Mouse (Mus musculus) intestine, embryonic 14.5 days (tissue): ENCODE data around the gene Celf2. TPM values are rescaled to one million over a fixed set of nuclear protein-coding genes. Genes with fewer than 3 reads are reported as not detected.

ENCODE experiments used
- ATAC-seq: fragments of 200-750 bp; cut with Nextera tagmentation; replicated peaks from 2 replicates; pipeline ENCODE4 v1.8.0; 2017; ENCODE audit warnings: low read depth, moderate number of reproducible peaks, moderate TSS enrichment, moderate library complexity; ENCODE audit not compliant: low FRiP score, low TSS enrichment
- DNase-seq: peaks from one replicate; pipeline ENCODE4 v3.0.0-alpha.2; 2018; ENCODE audit warnings: low spot score
- H3K27ac ChIP-seq: fragments of 300-500 bp; sonication (generic); 2 replicates; pipeline ENCODE4 v1.5.1; 2014; ENCODE audit warnings: low read depth, mild to moderate bottlenecking, control low read depth
- H3K27me3 ChIP-seq: fragments of 300-500 bp; sonication (generic); replicated peaks from 2 replicates; pipeline ENCODE4 v1.6.1; 2014; ENCODE audit warnings: low read length, control low read depth; ENCODE audit not compliant: control insufficient read depth, insufficient read depth
- H3K36me3 ChIP-seq: fragments of 300-500 bp; sonication (generic); 2 replicates; pipeline ENCODE4 v1.6.1; 2014; ENCODE audit warnings: low read length, control low read depth; ENCODE audit not compliant: control insufficient read depth, insufficient read depth
- H3K4me1 ChIP-seq: fragments of 300-500 bp; sonication (generic); replicated peaks from 2 replicates; pipeline ENCODE4 v1.6.1; 2014; ENCODE audit warnings: low read length, control low read depth, mixed read lengths; ENCODE audit not compliant: control insufficient read depth, insufficient read depth
- H3K4me2 ChIP-seq: fragments of 300-500 bp; sonication (generic); 2 replicates; pipeline ENCODE4 v1.6.1; 2014; ENCODE audit warnings: low read length
- H3K4me3 ChIP-seq: fragments of 300-500 bp; sonication (generic); 2 replicates; pipeline ENCODE4 v1.5.1; 2014; ENCODE audit warnings: low read depth, low read length, control low read depth, mixed read lengths
- H3K9ac ChIP-seq: fragments of 300-500 bp; sonication (generic); 2 replicates; pipeline ENCODE4 v1.6.1; 2014; ENCODE audit warnings: mild to moderate bottlenecking, low read length
- H3K9me3 ChIP-seq: fragments of 300-500 bp; sonication (generic); 2 replicates; pipeline ENCODE4 v1.6.1; 2016; ENCODE audit warnings: low read length, control low read depth; ENCODE audit not compliant: control insufficient read depth
- WGBS: fragments of 180-500 bp; shearing (Covaris S2); extraction: QIAGEN DNeasy Blood & Tissue Kit; methylation state at CpG from one replicate; pipeline ENCODE4 v1.1.7; 2014; 5-methylcytosine and 5-hydroxymethylcytosine counted together
- polyA plus RNA-seq: library from polyadenylated mRNA; unstranded; fragments of >200 nt; fragmentation: Nextera tagmentation; extraction: Ambion mirVana; gene quantifications from 2 replicates; pipeline ENCODE4 v1.2.1, GENCODE M21; 2014

The Celf2 gene
- polyA plus RNA-seq, 1 experiment from 2014 or later, result 53.5 TPM

DNA sequence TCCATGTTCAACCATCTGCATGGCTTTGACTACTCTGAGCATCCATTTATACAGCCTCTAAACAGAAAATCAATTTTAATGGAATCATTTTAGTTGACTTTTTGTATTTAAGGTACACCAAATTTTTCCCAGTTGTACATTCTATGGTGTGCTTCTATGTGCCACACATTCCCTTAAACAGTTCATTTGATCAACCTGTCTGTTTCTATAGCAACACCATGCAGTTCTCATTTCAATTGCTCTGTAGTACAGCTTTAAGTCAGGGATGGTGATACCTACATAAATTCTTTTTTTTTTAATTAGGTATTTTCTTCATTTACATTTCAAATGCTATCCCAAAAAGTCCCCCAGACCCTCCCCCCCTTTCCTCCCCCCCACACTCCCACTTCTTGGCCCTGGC lies 831.9 kb downstream of the Celf2 start:
- H3K9me3 ChIP-seq, result no peaks in the 10 kb centered on the region
- H3K36me3 ChIP-seq, result no peaks in the 10 kb centered on the region
- ATAC-seq (no peak), DNase-seq (no peak)
- no peak overlapping the region for H3K4me2 ChIP-seq
- no peak overlapping the region for H3K27ac ChIP-seq
- H3K4me3 ChIP-seq, result no peak overlapping the region
- no peak overlapping the region for H3K9ac ChIP-seq
- no peaks in the 10 kb centered on the region for H3K27me3 ChIP-seq
- no peaks in the 10 kb centered on the region for H3K4me1 ChIP-seq

DNA sequence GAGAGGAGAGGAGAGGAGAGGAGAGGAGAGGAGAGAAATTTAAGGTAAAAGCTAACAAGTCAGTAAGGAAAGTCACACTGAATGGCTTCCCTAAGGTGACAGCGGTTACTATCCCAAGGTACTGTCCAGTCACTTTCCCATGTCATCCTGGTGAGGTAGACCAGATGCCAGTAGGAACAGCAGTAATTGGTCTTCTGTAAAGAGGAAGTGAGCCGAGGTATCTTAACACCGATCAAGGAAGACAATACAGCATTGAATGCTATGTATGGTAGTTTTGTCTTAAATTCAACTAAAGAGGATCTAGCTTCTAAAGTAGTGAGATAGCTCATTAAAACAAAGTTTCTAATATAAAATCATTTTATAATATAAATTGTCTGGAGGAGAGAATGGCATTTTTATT lies 835.0 kb downstream of the Celf2 start:
- DNase-seq, result no peak
- 83% methylated on average over 3 of the region's 3 CpGs for WGBS
- Histone ChIP-seq H3K4me2 (no peak overlapping the region), H3K9ac (no peak overlapping the region), H3K4me3 (no peak overlapping the region), H3K27me3 (no peaks in the 10 kb centered on the region), H3K4me1 (no peaks in the 10 kb centered on the region), H3K9me3 (no peaks in the 10 kb centered on the region), H3K27ac (no peak overlapping the region), H3K36me3 (no peaks in the 10 kb centered on the region)
- no peak for ATAC-seq

DNA sequence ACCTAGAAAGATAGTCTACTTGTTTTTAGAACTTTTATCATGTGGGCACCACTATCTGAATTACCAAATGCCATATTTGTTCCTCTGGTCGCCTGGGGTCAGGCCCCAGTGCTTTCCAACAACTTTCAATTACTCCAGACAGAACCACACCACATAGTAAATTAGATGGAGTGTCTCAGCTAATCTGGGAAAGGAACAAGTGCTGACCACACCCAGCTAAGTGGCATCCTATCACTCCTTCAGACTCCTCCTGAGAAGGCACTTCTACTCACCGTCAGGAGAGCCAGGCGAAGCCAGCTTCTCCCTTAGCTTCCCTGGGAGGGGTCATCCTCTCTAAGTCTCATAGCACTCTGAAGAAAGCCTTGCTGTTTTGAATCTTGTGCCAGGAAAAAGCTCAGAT lies 835.9 kb downstream of the Celf2 start:
- H3K27me3 ChIP-seq, result no peaks in the 10 kb centered on the region
- no peaks in the 10 kb centered on the region for H3K36me3 ChIP-seq
- H3K4me3 ChIP-seq, result no peak overlapping the region
- no peak for DNase-seq
- no peak overlapping the region for H3K9ac ChIP-seq
- 80% methylated on average over 3 of the region's 3 CpGs for WGBS
- no peak for ATAC-seq
- no peak overlapping the region for H3K27ac ChIP-seq
- H3K4me2 ChIP-seq, result no peak overlapping the region
- H3K4me1 ChIP-seq, result no peaks in the 10 kb centered on the region
- no peaks in the 10 kb centered on the region for H3K9me3 ChIP-seq

DNA sequence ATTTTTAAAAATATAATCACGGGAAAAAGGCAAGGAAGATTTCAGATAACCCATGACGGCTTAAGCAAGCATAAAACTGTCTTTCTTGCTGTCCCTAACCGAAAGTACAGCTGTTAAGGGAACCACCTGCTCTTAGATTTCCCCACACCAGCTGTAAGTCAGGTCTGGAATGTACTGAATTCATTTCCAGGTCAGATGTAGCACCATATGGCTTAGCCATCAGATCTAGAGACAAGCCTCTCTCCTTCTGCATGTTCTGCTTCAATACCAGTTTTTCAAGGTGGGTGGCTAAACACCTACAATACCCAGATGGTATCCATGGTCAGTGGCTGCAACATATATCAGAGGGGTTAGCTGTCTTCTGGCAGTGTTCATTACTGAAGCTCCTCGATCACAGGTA lies 841.8 kb downstream of the Celf2 start:
- H3K4me2 ChIP-seq, result no peak overlapping the region
- no peaks in the 10 kb centered on the region for H3K27me3 ChIP-seq
- H3K27ac ChIP-seq, result no peak overlapping the region
- H3K4me3 ChIP-seq, result no peak overlapping the region
- no peak overlapping the region for H3K9ac ChIP-seq
- ATAC-seq (no peak), DNase-seq (no peak)
- no peaks in the 10 kb centered on the region for H3K9me3 ChIP-seq
- no peaks in the 10 kb centered on the region for H3K4me1 ChIP-seq
- 66% methylated on average over 4 of the region's 4 CpGs for whole genome bisulfite sequencing
- H3K36me3 ChIP-seq, result no peaks in the 10 kb centered on the region

DNA sequence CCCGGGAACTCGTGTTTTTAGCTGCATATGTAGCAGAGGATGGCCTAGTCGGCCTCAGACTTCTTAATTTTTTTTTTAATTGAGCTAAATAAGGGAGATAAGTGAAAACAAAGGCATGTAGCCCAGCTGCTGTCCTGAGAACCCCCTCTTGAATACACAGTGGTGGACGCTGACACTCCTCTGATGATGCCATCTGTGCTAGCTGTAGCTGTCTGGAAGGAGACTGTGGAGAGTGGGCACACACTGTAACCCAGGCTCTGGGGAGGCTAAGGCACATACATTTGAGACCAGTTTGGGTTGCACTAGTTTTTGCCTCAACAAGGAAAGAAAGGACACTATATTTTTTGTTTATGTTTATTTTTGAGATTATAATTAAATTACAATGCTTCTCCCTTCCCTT lies 849.5 kb downstream of the Celf2 start:
- Histone ChIP-seq H3K4me2 (no peak overlapping the region), H3K4me3 (no peak overlapping the region), H3K36me3 (no peaks in the 10 kb centered on the region), H3K4me1 (no peaks in the 10 kb centered on the region), H3K27ac (no peak overlapping the region), H3K9me3 (no peaks in the 10 kb centered on the region), H3K9ac (no peak overlapping the region), H3K27me3 (no peaks in the 10 kb centered on the region)
- 86% methylated on average over 4 of the region's 4 CpGs for WGBS
- DNase-seq (no peak), ATAC-seq (no peak)

DNA sequence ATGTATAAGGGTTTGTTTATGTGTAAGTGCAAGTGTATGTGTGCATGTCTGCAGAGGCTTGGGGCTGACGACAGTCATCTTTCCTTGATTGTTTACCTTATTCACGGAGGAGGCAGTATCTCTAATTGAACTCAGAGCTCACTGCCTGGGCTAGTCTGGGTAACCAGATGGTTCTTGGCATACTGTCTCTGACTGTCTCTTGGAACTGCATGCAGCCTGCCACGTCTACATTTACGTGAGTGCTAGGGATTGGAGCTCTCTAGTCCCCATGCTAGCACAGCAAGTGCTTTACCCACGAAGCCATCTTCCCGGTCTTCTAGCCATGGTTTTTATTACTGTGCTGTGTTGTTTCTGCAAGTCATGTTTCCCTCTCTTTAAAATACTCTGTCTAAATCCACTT lies 855.6 kb downstream of the Celf2 start:
- Histone ChIP-seq H3K4me1 (no peaks in the 10 kb centered on the region), H3K27ac (no peak overlapping the region), H3K4me3 (no peak overlapping the region), H3K9me3 (no peaks in the 10 kb centered on the region), H3K4me2 (no peak overlapping the region), H3K27me3 (no peaks in the 10 kb centered on the region), H3K9ac (no peak overlapping the region), H3K36me3 (no peaks in the 10 kb centered on the region)
- no peak for ATAC-seq
- 53% methylated on average over 6 of the region's 6 CpGs for WGBS
- no peak for DNase-seq

DNA sequence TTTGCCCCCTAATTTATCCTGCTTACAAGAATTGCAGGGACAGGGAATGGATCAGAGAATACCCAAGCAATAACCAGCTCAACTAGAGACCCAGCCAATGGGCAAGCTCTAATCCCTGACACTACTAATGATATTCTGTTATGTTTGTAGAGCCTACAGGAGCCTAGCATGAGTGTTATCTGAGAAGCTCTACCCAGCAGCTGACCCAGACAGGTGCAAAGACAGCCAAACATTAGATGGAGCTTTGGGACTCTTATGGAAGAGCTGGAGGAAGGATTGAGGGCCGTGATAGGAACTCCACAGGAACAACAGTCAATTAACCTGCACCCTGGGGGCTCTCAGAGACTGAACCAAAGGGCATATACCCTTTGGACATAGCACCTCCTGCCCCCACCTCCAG lies 857.7 kb downstream of the Celf2 start:
- Histone ChIP-seq H3K27me3 (no peaks in the 10 kb centered on the region), H3K4me3 (no peak overlapping the region), H3K9me3 (no peaks in the 10 kb centered on the region), H3K4me1 (no peaks in the 10 kb centered on the region), H3K36me3 (no peaks in the 10 kb centered on the region), H3K27ac (no peak overlapping the region), H3K4me2 (no peak overlapping the region), H3K9ac (no peak overlapping the region)
- no peak for DNase-seq
- 79% methylated on average over 1 of the region's 1 CpGs for whole genome bisulfite sequencing
- no peak for ATAC-seq

DNA sequence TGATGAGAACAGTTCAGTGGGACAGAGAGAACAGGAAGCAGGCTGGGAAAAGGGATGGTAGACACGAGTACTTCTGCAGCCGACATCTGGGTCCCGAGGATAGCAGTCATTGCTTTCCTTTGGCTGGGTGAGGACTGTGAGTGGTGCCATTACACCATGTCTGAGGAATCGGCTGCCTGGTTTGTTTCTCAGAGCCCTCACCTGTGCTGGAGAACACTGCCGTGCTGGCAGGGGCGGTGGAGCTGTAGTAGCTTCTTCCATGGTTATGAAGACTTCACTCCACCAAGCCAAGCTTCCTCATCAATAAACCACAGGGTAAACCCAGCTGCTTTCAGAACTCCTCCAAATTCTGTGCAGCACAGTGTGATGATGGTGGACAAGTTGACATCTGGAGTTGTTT lies 860.5 kb downstream of the Celf2 start:
- no peaks in the 10 kb centered on the region for H3K4me1 ChIP-seq
- no peak for ATAC-seq
- no peaks in the 10 kb centered on the region for H3K36me3 ChIP-seq
- DNase-seq, result no peak
- no peak overlapping the region for H3K4me2 ChIP-seq
- H3K27me3 ChIP-seq, result no peaks in the 10 kb centered on the region
- H3K9ac ChIP-seq, result no peak overlapping the region
- no peak overlapping the region for H3K4me3 ChIP-seq
- H3K27ac ChIP-seq, result no peak overlapping the region
- 81% methylated on average over 6 of the region's 6 CpGs for WGBS
- no peaks in the 10 kb centered on the region for H3K9me3 ChIP-seq

DNA sequence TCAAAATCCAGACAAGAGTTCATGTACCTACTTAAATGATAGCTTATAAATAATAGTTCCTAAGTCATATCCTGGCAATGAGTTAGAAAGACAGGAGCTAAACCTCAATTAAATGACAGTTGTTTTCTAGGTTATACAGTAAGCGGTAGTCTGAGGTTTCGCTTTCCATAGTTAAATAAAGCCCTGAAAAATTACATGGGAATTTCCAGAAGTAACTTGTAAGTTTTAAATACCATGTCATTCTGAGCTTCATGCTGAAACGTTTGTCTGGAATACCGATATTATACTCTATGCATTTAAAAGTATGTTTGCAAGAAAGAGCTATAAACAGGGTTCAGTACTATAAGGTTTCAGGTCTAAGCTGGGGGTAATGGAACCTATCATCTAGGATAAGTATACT lies 862.3 kb downstream of the Celf2 start:
- Histone ChIP-seq H3K27ac (no peak overlapping the region), H3K4me3 (no peak overlapping the region), H3K4me1 (no peaks in the 10 kb centered on the region), H3K9me3 (no peaks in the 10 kb centered on the region), H3K4me2 (no peak overlapping the region), H3K9ac (no peak overlapping the region), H3K27me3 (no peaks in the 10 kb centered on the region), H3K36me3 (no peaks in the 10 kb centered on the region)
- ATAC-seq (no peak), DNase-seq (no peak)
- WGBS, result 94% methylated on average over 4 of the region's 4 CpGs
